Mouse (Mus musculus) layer of hippocampus, postnatal 10 days (tissue): ENCODE measurements at regions not wholly inside any gene's neighbourhood (a gene's known extent, or its start where the extent isn't known, plus 50 kb on each side); places are given as distances from the start of the nearest gene placed in this dataset.
A peak's percentile ranks its signal among the peaks of the same experiment; 100 is the strongest.

Experiments used
- DNase-seq, 2 experiments: peaks; one replicate each; pipeline ENCODE4 v3.0.0; 2021; ENCODE audit warnings: low spot score in 2 of 2

- DNase-seq, result no peak
Observed at GRCm38 (mm10) chr16:39512774-39513173, 471.4 kb upstream of the Lsamp start.

GRCm38 (mm10) chr16:39513659-39514058, 470.5 kb upstream of the Lsamp start:
- no peak for DNase-seq

GRCm38 (mm10) chr16:39531106-39531505, 453.1 kb upstream of the Lsamp start:
- peak in 1 of 2 experiments; percentile 12 for DNase-seq

GRCm38 (mm10) chr16:39532770-39533169, 451.4 kb upstream of the Lsamp start:
- DNase-seq, result no peak

GRCm38 (mm10) chr16:39533351-39533750, 450.8 kb upstream of the Lsamp start:
- peak; percentile 23 to 35 for DNase-seq

GRCm38 (mm10) chr16:39553316-39553715, 430.8 kb upstream of the Lsamp start:
- no peak for DNase-seq

- DNase-seq, result no peak
Observed at GRCm38 (mm10) chr16:39576620-39577019, 407.5 kb upstream of the Lsamp start.

GRCm38 (mm10) chr16:39579621-39580020, 404.5 kb upstream of the Lsamp start:
- no peak for DNase-seq
